1 mouse cellular context compared by ENCODE assay signal in the genomic region with DNA sequence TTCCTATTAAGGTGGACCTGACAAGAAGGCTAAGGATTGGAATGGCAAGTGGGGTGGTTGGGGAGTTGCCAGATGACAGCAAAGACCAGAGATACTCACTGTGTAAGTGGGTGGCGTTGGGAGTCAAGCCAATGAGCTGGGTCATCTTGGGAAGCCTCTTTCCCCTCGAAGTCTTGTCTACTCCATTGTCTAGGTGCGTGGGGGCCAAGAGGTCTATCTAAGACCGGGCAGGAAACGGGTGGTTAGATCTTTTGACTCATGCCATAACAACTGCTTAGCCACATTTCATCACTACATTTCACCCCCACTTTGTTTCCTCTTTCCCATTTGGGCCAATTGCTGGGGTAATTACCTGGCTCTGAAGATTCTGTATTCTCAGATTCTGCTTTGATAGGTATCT.
TF ChIP-seq lines count a peak whose summit lies in the region.

No protein-coding gene starts in this region.

TF ChIP-seq in MEL, 35 proteins besides CTCF, POLR2A, EP300 and RAD21:
- no peak for TF ChIP-seq TAL1 (IDR thresholded peaks at IDR 0.05; ENCODE audit: low read length)
- peak; percentile 33; the same call in 1 of the 2 replicates for TF ChIP-seq TBP (IDR thresholded peaks at IDR 0.05; ENCODE audit: low read depth, low read length)
- no peak for TF ChIP-seq MYB (IDR thresholded peaks at IDR 0.05; ENCODE audit: low read depth, low read length)
- no peak for TF ChIP-seq TCF12 (IDR thresholded peaks at IDR 0.05; ENCODE audit: low read depth, low read length)
- peak; percentile 67 for TF ChIP-seq ETS1 (IDR thresholded peaks at IDR 0.05; ENCODE audit: low read depth, low read length)
